Mouse (Mus musculus) MEL (cell line): ENCODE measurements around the gene Ccna2. TPM values are rescaled to one million over a fixed set of nuclear protein-coding genes. Genes with fewer than 3 reads are reported as not detected.

Source experiments
- DNase-seq: peaks from one replicate; pipeline ENCODE4 v3.0.0; 2011; ENCODE audit warnings: low read depth, low spot score
- H3K27ac ChIP-seq: 2 replicates; pipeline ENCODE4 v1.5.1; 2012; ENCODE audit warnings: low read depth, mild to moderate bottlenecking, control low read depth, low read length, moderate library complexity; ENCODE audit not compliant: control insufficient read depth
- H3K27me3 ChIP-seq, 2 experiments: fragments of 150-350 bp in 1 of 2; sonication (generic) in 1 of 2; 2 replicates each; pipeline ENCODE4 v1.6.1; 2012; ENCODE audit warnings: low read length in 2 of 2, mild to moderate bottlenecking in 2 of 2, improper control_type of control experiment in 1 of 2, moderate library complexity in 1 of 2; ENCODE audit not compliant: insufficient read depth in 2 of 2, control insufficient read depth in 1 of 2
- H3K36me3 ChIP-seq, 2 experiments: 2 replicates each; pipeline ENCODE4 v1.6.1; 2012 to 2014; ENCODE audit warnings: low read length in 2 of 2, improper control_type of control experiment in 1 of 2, inconsistent platforms in 1 of 2, mild to moderate bottlenecking in 1 of 2; ENCODE audit not compliant: insufficient read depth in 2 of 2, control insufficient read depth in 1 of 2
- H3K4me1 ChIP-seq, 2 experiments: fragments of 150-350 bp in 1 of 2; sonication (generic) in 1 of 2; 2 replicates each; pipeline ENCODE4 v1.6.1; 2012; ENCODE audit warnings: low read length in 2 of 2, improper control_type of control experiment in 1 of 2, mild to moderate bottlenecking in 1 of 2; ENCODE audit not compliant: insufficient read depth in 2 of 2, control insufficient read depth in 1 of 2
- H3K4me3 ChIP-seq, 2 experiments: fragments of 150-350 bp in 1 of 2; sonication (generic) in 1 of 2; 2 replicates each; pipeline ENCODE4 v1.5.1; 2012; ENCODE audit warnings: low read depth in 2 of 2, low read length in 2 of 2, mild to moderate bottlenecking in 2 of 2, moderate library complexity in 2 of 2, control low read depth in 1 of 2, improper control_type of control experiment in 1 of 2; ENCODE audit not compliant: control insufficient read depth in 1 of 2, insufficient read depth in 1 of 2
- H3K79me2 ChIP-seq: 2 replicates; pipeline ENCODE4 v1.6.1; 2012; ENCODE audit warnings: mild to moderate bottlenecking, low read length, moderate library complexity; ENCODE audit not compliant: control insufficient read depth, poor library complexity, insufficient read depth
- H3K9ac ChIP-seq: 2 replicates; pipeline ENCODE4 v1.6.1; 2012; ENCODE audit warnings: low read depth, mild to moderate bottlenecking, control low read depth, low read length, moderate library complexity; ENCODE audit not compliant: control insufficient read depth, poor library complexity, severe bottlenecking
- H3K9me3 ChIP-seq: fragments of 150-350 bp; sonication (generic); replicated peaks from 2 replicates; pipeline ENCODE4 v1.6.1; 2012; ENCODE audit warnings: mild to moderate bottlenecking, low read length, improper control_type of control experiment, moderate library complexity; ENCODE audit not compliant: insufficient read depth
- CHD1 ChIP-seq: IDR thresholded peaks from 2 replicates; pipeline ENCODE4 v1.6.1; 2012; ENCODE audit warnings: low read depth, mild to moderate bottlenecking, inconsistent platforms, low read length, improper control_type of control experiment
- CHD2 ChIP-seq: IDR thresholded peaks from 2 replicates; pipeline ENCODE4 v1.6.1; 2011; ENCODE audit warnings: low read length, improper control_type of control experiment
- E2F4 ChIP-seq: IDR thresholded peaks from 2 replicates; pipeline ENCODE4 v1.6.1; 2011; ENCODE audit warnings: low read depth, low read length, improper control_type of control experiment, borderline replicate concordance
- ELF1 ChIP-seq: IDR thresholded peaks from 2 replicates; pipeline ENCODE4 v1.6.1; 2014; ENCODE audit warnings: low read depth, mild to moderate bottlenecking, inconsistent platforms, low read length, improper control_type of control experiment, moderate library complexity
- EP300 ChIP-seq, 2 experiments: IDR thresholded peaks; 2 replicates each; pipeline ENCODE4 v1.6.1; 2011; ENCODE audit warnings: improper control_type of control experiment in 2 of 2, low read length in 2 of 2, low read depth in 1 of 2, mild to moderate bottlenecking in 1 of 2
- ETS1 ChIP-seq: IDR thresholded peaks from 2 replicates; pipeline ENCODE4 v1.6.1; 2012; ENCODE audit warnings: low read depth, mild to moderate bottlenecking, inconsistent platforms, low read length, improper control_type of control experiment, moderate library complexity
- GABPA ChIP-seq: IDR thresholded peaks from 2 replicates; pipeline ENCODE4 v1.6.1; 2012; ENCODE audit warnings: low read depth, mild to moderate bottlenecking, inconsistent platforms, low read length, improper control_type of control experiment, moderate library complexity
- JUND ChIP-seq: IDR thresholded peaks from 2 replicates; pipeline ENCODE4 v1.6.1; 2011; ENCODE audit warnings: low read depth, mild to moderate bottlenecking, improper control_type of control experiment, low read length
- MAFK ChIP-seq: IDR thresholded peaks from 2 replicates; pipeline ENCODE4 v1.6.1; 2011; ENCODE audit warnings: low read depth, mild to moderate bottlenecking, low read length, improper control_type of control experiment, borderline replicate concordance
- MAX ChIP-seq: IDR thresholded peaks from 2 replicates; pipeline ENCODE4 v1.6.1; 2011; ENCODE audit warnings: low read length, improper control_type of control experiment
- MAZ ChIP-seq: IDR thresholded peaks from 2 replicates; pipeline ENCODE4 v1.6.1; 2012; ENCODE audit warnings: low read depth, mild to moderate bottlenecking, inconsistent platforms, low read length, improper control_type of control experiment
- MXI1 ChIP-seq: IDR thresholded peaks from 2 replicates; pipeline ENCODE4 v1.6.1; 2011; ENCODE audit warnings: mild to moderate bottlenecking, low read depth, low read length, improper control_type of control experiment
- MYB ChIP-seq: IDR thresholded peaks from 2 replicates; pipeline ENCODE4 v1.6.1; 2011; ENCODE audit warnings: mild to moderate bottlenecking, low read depth, low read length, improper control_type of control experiment
- MYC ChIP-seq: IDR thresholded peaks from 2 replicates; pipeline ENCODE4 v1.6.1; 2011; ENCODE audit warnings: low read depth, mild to moderate bottlenecking, low read length, improper control_type of control experiment, moderate library complexity
- NELFE ChIP-seq: IDR thresholded peaks from 2 replicates; pipeline ENCODE4 v1.6.1; 2011; ENCODE audit warnings: low read depth, low read length, improper control_type of control experiment
- POLR2A ChIP-seq, 2 experiments: IDR thresholded peaks; 2 replicates each; pipeline ENCODE4 v1.6.1; 2011 to 2012; ENCODE audit warnings: low read length in 2 of 2, mild to moderate bottlenecking in 2 of 2, control low read depth in 1 of 2, improper control_type of control experiment in 1 of 2, low read depth in 1 of 2, moderate library complexity in 1 of 2; ENCODE audit not compliant: control insufficient read depth in 1 of 2, insufficient read depth in 1 of 2, poor library complexity in 1 of 2
- POLR2AphosphoS2 ChIP-seq: IDR thresholded peaks from 2 replicates; pipeline ENCODE4 v1.6.1; 2011; ENCODE audit warnings: low read length, improper control_type of control experiment
- RAD21 ChIP-seq: IDR thresholded peaks from 2 replicates; pipeline ENCODE4 v1.6.1; 2011; ENCODE audit warnings: mild to moderate bottlenecking, low read depth, low read length, improper control_type of control experiment
- SIN3A ChIP-seq: IDR thresholded peaks from 2 replicates; pipeline ENCODE4 v1.6.1; 2012; ENCODE audit warnings: low read length, improper control_type of control experiment, inconsistent platforms
- SMC3 ChIP-seq: IDR thresholded peaks from 2 replicates; pipeline ENCODE4 v1.6.1; 2011; ENCODE audit warnings: low read depth, low read length, improper control_type of control experiment
- TBP ChIP-seq: IDR thresholded peaks from 2 replicates; pipeline ENCODE4 v1.8.0; 2011; ENCODE audit warnings: low read depth, low read length, improper control_type of control experiment
- TCF12 ChIP-seq: IDR thresholded peaks from 2 replicates; pipeline ENCODE4 v1.6.1; 2014; ENCODE audit warnings: low read depth, mild to moderate bottlenecking, inconsistent platforms, low read length, improper control_type of control experiment, moderate library complexity
- UBTF ChIP-seq: IDR thresholded peaks from 2 replicates; pipeline ENCODE4 v1.6.1; 2012; ENCODE audit warnings: low read depth, mild to moderate bottlenecking, inconsistent platforms, low read length, improper control_type of control experiment, moderate library complexity, borderline replicate concordance; ENCODE audit not compliant: insufficient read depth
- USF1 ChIP-seq: IDR thresholded peaks from 2 replicates; pipeline ENCODE4 v1.6.1; 2014; ENCODE audit warnings: low read depth, mild to moderate bottlenecking, inconsistent platforms, low read length, improper control_type of control experiment, moderate library complexity
- USF2 ChIP-seq, 2 experiments: IDR thresholded peaks; 2 replicates each; pipeline ENCODE4 v1.6.1; 2011 to 2012; ENCODE audit warnings: improper control_type of control experiment in 2 of 2, low read length in 2 of 2, borderline replicate concordance in 1 of 2, inconsistent platforms in 1 of 2, low read depth in 1 of 2, mild to moderate bottlenecking in 1 of 2; ENCODE audit not compliant: insufficient read depth in 1 of 2
- ZKSCAN1 ChIP-seq: IDR thresholded peaks from 2 replicates; pipeline ENCODE4 v1.6.1; 2012; ENCODE audit warnings: low read depth, mild to moderate bottlenecking, inconsistent platforms, low read length, improper control_type of control experiment, moderate library complexity
- polyA plus RNA-seq, 2 experiments: library from polyadenylated mRNA; stranded (reverse) in 1 of 2; unstranded in 1 of 2; fragments of >175 nt in 1 of 2; fragments of >200 nt in 1 of 2; gene quantifications; 2 replicates each; pipeline versions ENCODE4 v1.2.1 to v1.2.4; 2012; ENCODE audit warnings: low replicate concordance in 2 of 2, low read depth in 1 of 2; ENCODE audit not compliant: insufficient read length in 2 of 2, insufficient read depth in 1 of 2, missing spikeins in 1 of 2
- total RNA-seq: library from RNA; depleted of rRNA; stranded (reverse); fragments of 300-350 nt; gene quantifications from 2 replicates; pipeline ENCODE4 v1.2.3, GENCODE M21; 2012

Ccna2 gene
- total and polyA plus RNA-seq, 3 experiments: 124 to 487 (median 180) TPM

DNA sequence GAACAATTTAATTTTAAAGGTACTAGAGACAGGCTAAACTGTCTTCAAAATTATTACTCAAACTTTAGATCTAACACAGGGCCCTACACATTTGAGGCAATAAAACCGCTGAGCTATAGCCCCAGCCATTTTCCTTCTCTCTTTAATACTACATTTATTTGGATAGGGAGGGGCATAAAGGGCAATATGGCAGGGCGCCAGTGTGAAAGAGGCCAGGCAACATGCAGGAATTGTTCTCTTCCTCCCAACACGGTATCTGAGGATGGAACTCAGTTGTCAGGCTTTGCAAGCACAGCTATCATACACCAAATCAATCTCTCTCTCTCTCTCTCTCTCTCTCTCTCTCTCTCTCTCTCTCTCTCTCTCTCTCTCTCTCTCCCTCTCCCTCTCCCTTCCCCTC lies 26.9 kb upstream of the Ccna2 start (continued):
- TF ChIP-seq MYB: no peak
- no peak for TF ChIP-seq RAD21
- TF ChIP-seq USF1: no peak
- no peak for TF ChIP-seq ELF1
- TF ChIP-seq USF2 (IDR thresholded peaks at IDR 0.05; ENCODE audit: borderline replicate concordance in 1 of 2, insufficient read depth in 1 of 2, low read depth in 1 of 2, low read length in 2 of 2): no peak

DNA sequence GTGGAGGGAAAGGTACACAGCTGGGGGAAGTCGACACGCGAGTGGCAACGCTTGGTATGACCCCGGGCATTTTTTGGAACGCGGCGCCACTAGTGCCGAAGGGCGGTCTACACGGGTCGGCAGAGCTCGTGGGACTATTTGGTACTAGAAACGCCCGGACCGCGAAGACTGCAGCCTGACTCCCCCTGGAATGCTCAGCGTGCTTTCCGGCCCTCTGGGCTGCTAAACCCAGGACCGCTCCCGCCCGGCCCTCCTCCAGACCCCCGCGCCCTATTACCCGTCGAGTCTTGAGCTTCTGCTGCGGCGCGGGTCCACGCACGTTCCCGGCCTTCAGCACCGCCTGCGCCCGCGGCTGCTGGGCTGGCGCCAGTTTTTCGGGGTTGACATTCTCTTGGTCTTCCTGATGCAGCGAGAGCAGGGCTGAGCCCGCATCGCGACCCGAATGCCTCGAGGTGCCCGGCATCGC lies 556 bp downstream of the Ccna2 start:
- Histone ChIP-seq H3K36me3 (peaks cover 18 to 19% of the 10 kb centered on the region in 2 experiments), H3K27ac (peak overlapping the region; percentile 56), H3K9me3 (no peaks in the 10 kb centered on the region), H3K79me2 (peaks cover 22% of the 10 kb centered on the region), H3K9ac (peak overlapping the region; percentile 91), H3K27me3 (peaks cover 1 to 2% of the 10 kb centered on the region in 2 experiments; a peak in 3 of 4 replicates), H3K4me1 (peaks cover 0 to 5% of the 10 kb centered on the region in 2 experiments; a peak in 2 of 4 replicates), H3K4me3 (peak overlapping the region; percentile 95 to 98)
- TF ChIP-seq UBTF (0 out of 2 replicates have a peak, but pooled peaks have one; percentile 7), CHD1 (no peak)
- no peak for DNase-seq

DNA sequence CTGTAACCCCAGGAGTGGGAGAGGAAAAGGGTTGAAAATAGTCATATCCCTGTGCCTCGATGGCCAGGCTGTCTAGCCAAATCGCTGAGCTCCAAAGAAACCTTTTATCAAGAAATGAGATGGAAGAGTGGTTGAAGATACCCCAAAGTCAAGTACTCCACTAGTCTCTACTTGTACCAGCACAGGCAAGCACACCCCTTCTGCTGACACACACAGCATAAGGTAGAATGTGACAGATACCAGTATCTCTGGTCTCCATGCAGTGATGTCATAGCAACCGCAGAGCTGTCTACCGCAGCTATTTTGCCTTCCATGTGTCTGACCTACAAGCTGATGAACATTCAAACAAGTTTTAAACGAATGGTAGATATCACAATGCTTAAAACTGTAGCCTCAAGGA lies 2.1 kb downstream of the Ccna2 start:
- Histone ChIP-seq H3K36me3 (peaks cover 18 to 19% of the 10 kb centered on the region in 2 experiments), H3K27ac (no peak overlapping the region), H3K79me2 (peaks cover 22% of the 10 kb centered on the region), H3K9ac (no peak overlapping the region; the same call in 1 of the 2 replicates), H3K27me3 (no peaks in the 10 kb centered on the region; a peak in 1 of 4 replicates), H3K4me1 (peaks cover 0 to 5% of the 10 kb centered on the region in 2 experiments; a peak in 2 of 4 replicates), H3K4me3 (peak overlapping the region in 1 of 2 experiments; percentile 1; a peak in 2 of 4 replicates), H3K9me3 (no peaks in the 10 kb centered on the region)
- TF ChIP-seq MAX (peak; percentile 40; the same call in 1 of the 2 replicates), ZKSCAN1 (no peak), GABPA (no peak), POLR2A (IDR thresholded peaks at IDR 0.05; ENCODE audit: control insufficient read depth in 1 of 2, insufficient read depth in 1 of 2, low read depth in 1 of 2, low read length in 2 of 2, poor library complexity in 1 of 2) (no peak), USF1 (no peak), NELFE (no peak), EP300 (IDR thresholded peaks at IDR 0.05; ENCODE audit: low read depth in 1 of 2, low read length in 2 of 2) (no peak), E2F4 (no peak), UBTF (no peak), MAFK (no peak), MYC (no peak), TBP (no peak), MXI1 (peak; percentile 74), SIN3A (peak; percentile 75), CHD1 (no peak), JUND (no peak), MYB (no peak), ETS1 (0 out of 2 replicates have a peak, but pooled peaks have one; percentile 19), MAZ (no peak), TCF12 (no peak), CHD2 (no peak), POLR2AphosphoS2 (no peak), SMC3 (no peak)
- peak; percentile 58 for DNase-seq
